Mouse (Mus musculus) forebrain, embryonic 13.5 days (tissue): ENCODE data around the gene Hoxa13. TPM values are rescaled to one million over a fixed set of nuclear protein-coding genes. Genes with fewer than 3 reads are reported as not detected.
A peak's percentile ranks its signal among the peaks of the same experiment; 100 is the strongest.

Experiments used
- microRNA counts: library from miRNA; unstranded; fragments of <30 nt; microRNA quantifications from one replicate; lab custom pipeline; 2016
- microRNA-seq: library from miRNA; unstranded; fragments of <30 nt; microRNA quantifications from one replicate; pipeline ENCODE4, GENCODE M21; 2016
- polyA plus RNA-seq: library from polyadenylated mRNA; unstranded; fragments of >200 nt; fragmentation: Nextera tagmentation; extraction: Ambion mirVana; gene quantifications from 2 replicates; pipeline ENCODE4 v1.2.1, GENCODE M21; 2015

The Hoxa13 gene
- polyA plus RNA-seq, 1 experiment from 2014 or later: not detected

MicroRNAs within 50 kb of the gene (microRNA counts, 519-probe panel; counts per million panel counts)
- 177 counts per million, percentile 53 among the panel's probes with 10 or more counts for microRNA mmu-miR-196b (lab: Ali Mortazavi, UCI)

Small RNAs within 50 kb of the gene (microRNA-seq; reads per million reads assigned to microRNA genes)
- 23.6 reads per million, percentile 32 among the genes with 10 or more reads in this experiment for gene Mir196b

Other genes with a start within 250 kb of the Hoxa13 start
- gene Skap2, start 248.3 kb downstream of the Hoxa13 start, polyA plus RNA-seq: 3.6 and 4.1 TPM in 2 replicates
- gene Hoxa1, start 102.6 kb downstream of the Hoxa13 start, polyA plus RNA-seq: not detected in 2 replicates
- gene Hoxa2, start 96.0 kb downstream of the Hoxa13 start, polyA plus RNA-seq: not detected in 2 replicates
- not detected in 2 replicates for gene 5730596B20Rik, start 83.4 kb downstream of the Hoxa13 start, polyA plus RNA-seq
- gene Hoxa4, start 69.1 kb downstream of the Hoxa13 start, polyA plus RNA-seq: not detected in 2 replicates
- not detected in 2 replicates for gene Hoxa5, start 56.3 kb downstream of the Hoxa13 start, polyA plus RNA-seq
- not detected in 2 replicates for gene Hoxa6, start 52.2 kb downstream of the Hoxa13 start, polyA plus RNA-seq
- not detected in 2 replicates for gene Hoxa3, start 47.5 kb downstream of the Hoxa13 start, polyA plus RNA-seq
- gene Gm28308, start 47.5 kb downstream of the Hoxa13 start, polyA plus RNA-seq: not detected in 2 replicates
- not detected in 2 replicates for gene Hoxa7, start 39.0 kb downstream of the Hoxa13 start, polyA plus RNA-seq
- not detected in 2 replicates for gene Hoxa9, start 29.8 kb downstream of the Hoxa13 start, polyA plus RNA-seq
- gene Hoxa10, start 20.0 kb downstream of the Hoxa13 start, polyA plus RNA-seq: 0.09 TPM in 1 of 2 replicates, not detected in the other
- gene Hoxa11, start 15.1 kb downstream of the Hoxa13 start, polyA plus RNA-seq: 0.12 TPM in 1 of 2 replicates, not detected in the other
- not detected in 2 replicates for gene Evx1, start 52.6 kb upstream of the Hoxa13 start, polyA plus RNA-seq